Mouse (Mus musculus) E14TG2a.4 (cell line): ENCODE data around the gene 1700020N01Rik.

Experiments used
- CTCF ChIP-seq: conservative IDR thresholded peaks from 2 replicates; pipeline ENCODE4 v1.5.1; 2014; ENCODE audit warnings: low read length
- NANOG ChIP-seq: IDR thresholded peaks from 2 replicates; pipeline ENCODE4 v1.6.1; 2014; ENCODE audit warnings: borderline replicate concordance, low read length, mixed read lengths

DNA sequence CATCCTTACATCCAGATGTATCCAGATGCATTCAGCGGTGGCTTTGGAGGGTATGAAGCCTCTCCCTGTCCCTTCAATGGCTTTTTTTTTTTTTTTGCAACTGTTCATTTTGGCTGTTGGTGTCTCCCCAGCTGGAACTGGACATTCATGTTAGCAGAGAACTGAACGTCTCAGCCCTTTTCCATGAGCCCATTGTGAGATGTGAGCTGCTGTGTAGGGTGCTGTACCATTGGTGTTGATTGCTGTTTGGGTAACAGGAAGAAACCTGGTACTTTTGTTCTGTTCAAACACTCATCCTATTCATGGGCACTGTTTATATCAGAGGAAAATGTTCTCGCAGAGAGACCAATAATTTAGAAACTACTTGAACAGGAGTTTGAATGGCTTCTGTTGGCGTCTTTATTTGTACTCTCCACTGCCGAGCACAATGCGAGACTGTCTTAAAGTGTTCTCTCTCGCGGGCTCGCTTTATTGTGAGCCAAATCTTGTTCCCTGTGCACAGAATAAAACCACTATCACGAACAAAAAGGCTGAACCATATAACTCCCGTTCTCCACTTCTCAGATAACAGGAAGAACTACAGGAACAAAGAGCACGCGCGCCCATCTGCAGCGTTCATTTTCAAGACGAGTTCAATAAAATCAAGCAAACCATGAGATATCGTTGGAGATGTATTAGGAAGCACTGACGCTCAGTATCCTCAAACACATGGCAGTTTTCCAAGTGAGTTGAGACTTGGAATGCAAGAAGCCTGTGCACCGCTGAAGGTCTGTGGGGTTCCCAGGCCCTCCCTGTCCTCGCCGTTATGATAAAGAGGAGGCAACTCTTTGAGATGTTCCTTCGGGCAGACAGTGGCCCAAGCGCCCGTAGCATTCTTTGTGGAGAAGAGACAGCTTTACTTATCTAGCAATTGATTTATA is 59.7 kb downstream of the 1700020N01Rik start:
- no peak for TF ChIP-seq CTCF
- no peak for TF ChIP-seq NANOG
